Mouse (Mus musculus): ENCODE data around the gene Dusp11.
"Not testable (repeated sequence)": the region's sequence is repeated elsewhere in the genome, so short reads cannot be mapped to it uniquely, and the experiment has no call there.

Gene Dusp11

GRCm38 (mm10) chr6:85961101-85962091, at the start of gene Dusp11:
Gene Dusp11, minus strand, starts transcription at chr6:85961667.
- DNase-seq (ENCODE audit: low spot score in 2 of 2): peak; percentile 94

DNA sequence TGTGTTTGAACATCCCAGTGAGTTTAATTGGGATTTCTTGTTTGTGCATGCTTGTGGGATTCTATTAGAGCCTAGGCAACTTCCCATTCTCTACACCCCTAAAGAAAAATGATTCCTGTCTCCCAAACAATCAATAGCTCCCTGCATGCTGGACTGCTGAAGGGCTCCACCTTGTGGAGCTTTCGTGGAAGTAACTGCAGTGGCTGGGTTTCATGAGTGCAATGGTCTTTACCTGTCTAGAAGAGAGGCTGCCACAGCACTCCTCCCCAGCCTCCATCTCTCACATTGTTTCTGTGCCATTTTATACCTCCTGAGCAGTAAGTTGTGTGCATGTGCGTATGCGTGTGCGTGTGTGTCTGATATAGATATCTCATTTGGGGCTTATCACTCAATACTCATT, 48.5 kb upstream of the Dusp11 start:
- peak; percentile 19 to 51 for DNase-seq (ENCODE audit: low spot score in 2 of 2)

GRCm38 (mm10) chr6:86004271-86005148, 43.0 kb upstream of the Dusp11 start:
- DNase-seq (ENCODE audit: low spot score in 2 of 2): peak; percentile 46 to 84

- peak; percentile 22 to 56 for DNase-seq (ENCODE audit: low spot score in 2 of 2)
Measured at GRCm38 (mm10) chr6:86003405-86003925, 42.0 kb upstream of the Dusp11 start.

DNA sequence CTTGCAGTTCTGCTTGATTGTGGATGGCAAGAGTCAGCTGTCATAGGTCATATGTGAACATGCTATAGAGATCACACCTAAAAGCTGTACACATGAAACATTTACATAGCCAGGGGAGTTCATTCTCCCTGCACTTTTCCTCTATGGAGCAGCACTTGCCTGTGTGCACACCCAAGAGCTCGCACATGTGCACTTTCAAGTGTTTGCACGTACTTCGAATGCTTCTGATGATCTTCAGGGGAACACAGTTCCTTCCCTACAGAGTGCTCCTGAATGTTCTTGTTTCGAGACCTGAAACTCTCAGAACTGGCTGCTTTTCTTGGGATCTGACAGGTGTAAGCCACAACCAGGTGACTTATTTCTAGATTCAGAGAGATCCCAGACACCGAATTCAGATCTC, 29.3 kb upstream of the Dusp11 start:
- not testable (repeated sequence) for DNase-seq (ENCODE audit: low spot score in 2 of 2)

- DNase-seq (ENCODE audit: low spot score in 2 of 2): not testable (repeated sequence)
Measured at GRCm38 (mm10) chr6:85989570-85989969, 28.1 kb upstream of the Dusp11 start.

DNA sequence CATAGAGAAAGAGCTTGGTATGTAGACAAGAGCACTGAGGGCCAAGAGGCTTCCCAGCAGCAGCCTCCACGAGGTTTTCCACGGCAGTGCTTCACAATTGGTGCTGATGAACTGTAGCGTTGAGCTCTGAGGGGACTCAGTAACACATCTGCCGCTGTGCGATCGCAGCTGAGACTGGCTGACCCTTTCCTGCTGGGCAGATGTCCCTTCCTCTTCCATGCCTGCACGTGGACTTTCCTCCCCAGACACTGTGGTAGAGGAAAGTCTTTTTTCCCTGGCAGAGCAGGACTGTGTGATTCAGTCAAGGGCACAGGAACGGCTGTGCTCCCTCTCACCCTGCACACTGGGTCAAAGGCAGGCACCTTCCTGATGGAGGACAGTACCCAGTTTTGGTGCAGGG, 22.9 kb upstream of the Dusp11 start:
- DNase-seq (ENCODE audit: low spot score in 2 of 2): no peak

DNA sequence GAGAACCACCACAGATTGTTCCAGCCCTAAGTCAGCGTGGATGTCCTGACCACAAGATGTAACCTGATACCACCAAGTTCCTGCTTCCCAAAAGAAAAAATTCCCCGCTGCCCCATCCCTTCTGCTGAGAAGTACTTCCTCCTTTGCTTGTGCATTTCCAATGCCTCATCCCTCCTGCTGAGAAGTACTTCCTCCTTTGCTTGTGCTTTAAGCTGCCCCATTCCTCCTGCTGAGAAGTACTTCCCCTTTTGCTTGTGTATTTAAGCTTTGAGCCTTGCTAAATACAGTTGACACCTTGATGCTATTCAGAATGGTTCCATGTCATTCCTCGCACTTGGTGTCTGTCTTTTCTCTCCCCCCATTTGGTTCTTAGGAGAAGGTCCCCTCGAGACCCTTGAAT, 17.3 kb upstream of the Dusp11 start:
- DNase-seq (ENCODE audit: low spot score in 2 of 2): not testable (repeated sequence)

DNA sequence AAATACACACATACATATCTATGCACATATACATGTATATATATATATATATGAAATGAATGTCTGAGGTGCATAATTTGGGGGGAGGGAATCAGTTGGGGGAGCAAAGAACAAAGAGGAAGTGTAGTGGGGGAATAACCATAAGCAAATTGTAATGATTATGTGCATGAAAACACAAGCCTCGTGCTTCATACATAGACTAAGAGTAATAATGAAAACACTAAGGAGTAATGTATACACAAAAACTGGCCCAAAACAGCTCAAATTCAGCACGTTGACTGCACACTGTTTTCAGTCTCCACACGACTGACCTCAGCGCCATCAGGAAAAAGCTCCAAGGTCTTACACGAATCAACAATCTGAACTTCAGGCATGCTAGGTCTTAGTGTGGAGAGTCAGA, 14.8 kb upstream of the Dusp11 start:
- no peak for DNase-seq (ENCODE audit: low spot score in 2 of 2)

GRCm38 (mm10) chr6:85975761-85976160, 14.3 kb upstream of the Dusp11 start:
- no peak for DNase-seq (ENCODE audit: low spot score in 2 of 2)

GRCm38 (mm10) chr6:85974941-85975617, 13.6 kb upstream of the Dusp11 start:
- DNase-seq (ENCODE audit: low spot score in 2 of 2): no peak

GRCm38 (mm10) chr6:85973336-85973735, 11.9 kb upstream of the Dusp11 start:
- no peak for DNase-seq (ENCODE audit: low spot score in 2 of 2)

DNA sequence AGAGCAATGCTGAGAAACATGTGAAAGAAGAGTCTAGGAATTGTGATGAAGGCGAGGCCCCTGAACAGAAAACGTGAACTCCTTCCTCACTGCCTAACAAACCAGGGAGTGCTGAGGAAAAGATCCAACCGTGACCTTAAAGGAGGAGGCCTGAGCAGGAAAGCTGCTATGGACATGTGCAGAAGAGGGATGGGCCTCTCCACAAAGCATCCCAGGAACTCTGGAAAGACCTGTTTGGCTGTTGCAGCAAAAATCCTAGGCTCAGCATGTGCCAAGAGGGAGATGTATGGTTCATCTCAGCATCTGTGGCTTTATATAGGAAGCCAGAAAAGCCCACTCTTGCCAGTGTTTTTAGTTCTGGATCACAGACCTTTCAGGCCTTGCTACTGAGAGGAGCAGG, 11.2 kb upstream of the Dusp11 start:
- no peak for DNase-seq (ENCODE audit: low spot score in 2 of 2)

- no peak for DNase-seq (ENCODE audit: low spot score in 2 of 2)
Measured at GRCm38 (mm10) chr6:85969889-85970288, 8.4 kb upstream of the Dusp11 start.

- DNase-seq (ENCODE audit: low spot score in 2 of 2): peak; percentile 32 to 76
Measured at GRCm38 (mm10) chr6:85966686-85967085, 5.2 kb upstream of the Dusp11 start.

DNA sequence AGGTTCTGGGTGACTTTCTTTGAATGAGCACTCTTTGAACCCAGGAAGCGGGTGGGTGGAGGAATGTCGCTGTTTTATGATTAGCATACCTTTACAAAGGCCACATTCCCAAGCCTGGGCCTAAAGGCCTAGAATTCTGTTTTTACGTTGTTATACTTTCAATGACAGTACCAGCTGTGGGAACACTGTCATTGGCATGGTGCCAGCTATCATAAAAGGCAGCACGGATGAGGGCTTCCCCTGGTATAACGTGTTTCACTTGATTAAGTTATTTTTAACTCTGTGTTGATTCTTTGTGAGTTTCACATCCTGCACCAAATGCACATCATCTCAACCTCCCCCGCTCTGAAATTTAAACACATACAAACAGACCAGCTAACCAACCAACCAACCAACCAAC, 4.6 kb upstream of the Dusp11 start:
- peak; percentile 22 to 59 for DNase-seq (ENCODE audit: low spot score in 2 of 2)

- no peak for DNase-seq (ENCODE audit: low spot score in 2 of 2)
Measured at GRCm38 (mm10) chr6:85957581-85957980, 3.9 kb downstream of the Dusp11 start.

DNA sequence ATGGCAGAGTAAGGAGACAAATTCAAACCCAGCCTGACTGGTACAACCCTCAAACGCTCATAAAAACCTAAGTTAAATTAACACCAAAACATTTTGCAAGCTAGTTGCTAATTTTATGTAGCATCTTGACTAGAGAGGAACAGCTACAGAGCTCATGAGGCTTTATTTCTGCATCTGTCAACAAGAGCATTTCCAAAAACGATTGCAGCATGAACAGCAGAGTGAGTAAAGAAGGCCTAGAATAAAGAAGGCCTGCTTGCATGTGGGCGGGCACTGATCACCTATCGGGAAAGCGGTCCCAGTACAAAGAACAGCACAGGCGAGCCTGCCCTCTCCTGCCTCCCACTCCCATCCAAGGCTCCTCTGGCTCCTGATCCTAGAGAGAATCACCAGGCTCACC, 12.9 kb downstream of the Dusp11 start:
- no peak for DNase-seq (ENCODE audit: low spot score in 2 of 2)

DNA sequence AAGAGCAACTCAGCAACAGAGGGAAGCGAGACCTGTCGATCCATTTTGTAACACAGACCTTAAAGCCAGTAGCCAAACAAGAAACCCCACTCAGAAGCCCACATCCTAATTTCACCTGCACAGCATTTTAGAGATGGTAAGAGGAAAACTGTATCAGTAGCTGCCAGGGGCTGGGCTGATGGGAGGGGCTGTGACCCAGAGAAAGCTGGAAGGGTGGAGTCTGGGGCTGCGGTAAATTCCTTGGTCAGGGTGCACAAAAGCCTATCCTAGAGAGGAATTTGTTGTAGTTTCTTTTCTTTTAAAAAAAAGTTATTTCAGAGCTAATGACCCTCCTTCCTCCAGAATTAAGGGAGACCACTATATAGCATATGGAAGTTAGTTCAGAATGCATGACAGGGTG, 19.0 kb downstream of the Dusp11 start:
- DNase-seq (ENCODE audit: low spot score in 2 of 2): no peak

DNA sequence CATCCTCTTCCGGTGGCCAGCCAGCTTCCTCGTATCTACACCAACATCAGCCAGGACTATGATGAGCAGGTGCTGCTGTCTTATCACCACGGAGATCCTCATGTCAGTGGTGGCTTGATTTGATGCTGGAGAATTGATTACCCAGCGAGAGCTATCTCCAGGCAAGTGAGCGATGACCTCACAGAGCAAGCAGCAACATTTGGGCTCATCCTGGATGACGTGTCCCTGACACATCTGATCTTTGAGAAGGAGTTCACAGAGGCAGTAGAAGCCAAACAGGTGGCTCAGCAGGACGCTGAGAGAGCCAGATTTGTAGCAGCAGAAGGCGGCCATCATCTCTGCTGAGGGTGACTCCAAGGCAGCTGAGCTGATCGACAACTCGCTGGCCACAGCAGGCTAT, 22.8 kb downstream of the Dusp11 start:
- DNase-seq (ENCODE audit: low spot score in 2 of 2): no peak

Measured in spleen, postnatal 10 days (tissue).